Mouse (Mus musculus): ENCODE measurements around the gene Gm7792. TPM values are rescaled to one million over a fixed set of nuclear protein-coding genes. Genes with fewer than 3 reads are reported as not detected.

Gm7792 gene
- not detected for total RNA-seq (2023)

GRCm38 (mm10) chr5:93843476-93843875 lies at the start of gene Gm7792:
Gene Gm7792 (plus strand): TSS chr5:93843776.

Other genes starting within 250 kb of the Gm7792 start
- gene C87414, start 172.2 kb upstream of the Gm7792 start, total RNA-seq (2023): not detected
- not detected for gene Gm16429, start 85.3 kb downstream of the Gm7792 start, total RNA-seq (2023)
- not detected for gene BC061212, start 226.8 kb downstream of the Gm7792 start, total RNA-seq (2023)
- not detected for gene Gm6351, start 232.6 kb downstream of the Gm7792 start, total RNA-seq (2023)